Mouse (Mus musculus) heart, postnatal 0 days (tissue): ENCODE data around the gene Gm10645.

Experiments used
- CTCF ChIP-seq: IDR thresholded peaks from 2 replicates; pipeline ENCODE4 v1.5.1; 2016; ENCODE audit warnings: antibody characterized with exemption, control low read depth, low read depth
- EP300 ChIP-seq: IDR thresholded peaks from 2 replicates; pipeline ENCODE4 v1.6.1; 2016; ENCODE audit warnings: antibody characterized with exemption, low read depth

GRCm38 (mm10) chr8:83178228-83178742 is 12.3 kb upstream of the Gm10645 start:
- peak; percentile 50 for TF ChIP-seq CTCF
- TF ChIP-seq EP300: no peak
